Mouse (Mus musculus): ENCODE results near the gene Hdac5.

Gene Hdac5

GRCm38 (mm10) chr11:102216056-102216885 is 13.7 kb downstream of the Hdac5 start:
- no peak for DNase-seq (ENCODE audit: extremely low spot score, low spot score)

DNA sequence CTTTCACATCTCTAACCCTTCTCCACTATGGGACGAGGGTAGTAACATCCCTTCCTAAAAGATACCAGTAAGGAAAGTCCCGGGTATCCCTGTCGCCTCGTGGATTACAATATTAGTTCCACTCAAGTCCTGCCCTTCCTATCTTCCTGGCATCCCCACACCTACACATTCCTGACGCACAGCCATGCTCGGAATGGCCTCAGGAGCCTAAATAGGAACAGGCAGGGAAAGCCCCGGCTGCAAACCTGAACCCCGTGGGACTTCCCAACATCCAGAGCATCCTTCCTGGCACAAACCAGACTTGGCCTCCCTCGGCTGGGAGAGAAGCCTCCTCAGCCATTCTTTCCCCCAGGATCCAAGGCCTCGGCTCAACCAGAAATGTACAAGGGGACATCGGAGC is 14.5 kb downstream of the Hdac5 start:
- DNase-seq (ENCODE audit: extremely low spot score, low spot score): no peak

DNA sequence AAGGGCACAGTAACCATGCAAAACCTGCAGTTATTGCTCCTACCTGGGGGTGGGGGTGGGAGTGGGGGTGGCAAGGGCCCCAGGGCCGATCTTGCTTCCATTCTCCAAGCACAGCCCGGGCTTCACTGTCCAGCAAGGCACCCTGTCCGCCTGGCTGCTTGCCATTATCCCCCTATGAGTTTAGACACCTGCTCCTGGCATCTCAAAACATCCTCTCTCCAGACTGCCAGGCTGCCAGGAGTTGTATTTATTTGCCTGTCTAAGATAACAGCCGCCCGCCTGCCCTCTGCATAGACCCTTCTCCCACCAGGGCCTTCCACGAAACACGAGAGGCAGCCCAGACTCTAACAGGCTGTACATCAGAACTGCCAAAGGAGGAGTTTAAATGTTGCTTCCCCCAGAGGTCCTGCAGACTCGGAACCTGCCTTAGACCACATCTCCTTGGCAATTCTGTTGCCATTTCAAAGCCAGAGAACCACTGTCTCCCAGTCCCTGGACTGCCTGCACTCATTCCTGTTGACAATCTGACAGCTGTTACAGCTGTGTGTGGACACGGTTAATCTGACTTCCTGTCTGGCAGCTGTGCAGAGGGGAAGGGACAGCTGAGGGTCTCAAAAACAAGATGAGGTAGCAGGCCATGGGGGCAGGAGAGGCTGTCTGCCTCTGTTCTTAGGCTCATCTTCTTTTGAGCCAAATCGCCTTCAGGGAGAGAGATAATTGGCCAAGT is 15.4 kb downstream of the Hdac5 start:
- DNase-seq (ENCODE audit: extremely low spot score, low spot score): no peak

DNA sequence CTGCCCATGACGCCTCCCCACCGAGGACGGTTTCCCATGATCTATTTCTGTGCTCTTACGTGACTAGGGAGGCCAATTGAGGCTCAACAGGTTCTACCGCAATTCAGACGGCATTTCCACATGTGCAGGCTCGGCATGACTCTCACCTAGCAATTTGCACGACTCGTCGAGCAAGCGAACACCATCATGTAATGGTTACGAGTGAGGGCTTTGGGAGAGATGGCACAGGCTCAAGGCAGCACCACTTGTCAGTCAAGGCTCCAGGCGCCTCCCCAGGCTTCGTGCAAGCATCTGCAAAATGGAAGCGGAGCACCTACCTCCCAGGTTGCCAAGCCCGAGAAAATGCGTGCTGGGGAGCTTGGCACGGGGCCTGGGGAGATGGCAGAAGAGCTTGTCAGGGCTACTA is 18.0 kb downstream of the Hdac5 start:
- DNase-seq (ENCODE audit: extremely low spot score, low spot score): no peak

GRCm38 (mm10) chr11:102211011-102211410 is 19.0 kb downstream of the Hdac5 start:
- no peak for DNase-seq (ENCODE audit: extremely low spot score, low spot score)

DNA sequence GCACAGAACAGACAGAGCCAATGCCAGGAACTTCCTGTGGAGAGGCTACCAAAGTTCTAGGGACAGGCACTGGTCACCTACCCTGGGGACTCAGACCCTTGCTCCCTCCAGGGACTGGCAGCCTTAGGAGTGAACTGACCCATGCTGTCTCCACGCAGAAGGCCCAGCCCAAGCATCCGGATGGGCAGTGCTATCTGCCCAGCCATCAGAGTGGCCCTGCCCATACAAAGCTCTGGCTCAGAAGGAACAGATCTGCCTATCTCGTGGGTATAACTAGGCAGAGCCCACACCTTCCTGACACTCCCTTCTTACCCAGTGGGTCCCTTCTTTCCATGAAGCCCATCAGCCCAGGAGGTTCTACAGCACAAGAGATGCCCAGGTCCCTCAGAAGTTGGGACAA is 19.8 kb downstream of the Hdac5 start:
- no peak for DNase-seq (ENCODE audit: extremely low spot score, low spot score)

GRCm38 (mm10) chr11:102209742-102210141 is 20.2 kb downstream of the Hdac5 start:
- DNase-seq (ENCODE audit: extremely low spot score, low spot score): no peak

DNA sequence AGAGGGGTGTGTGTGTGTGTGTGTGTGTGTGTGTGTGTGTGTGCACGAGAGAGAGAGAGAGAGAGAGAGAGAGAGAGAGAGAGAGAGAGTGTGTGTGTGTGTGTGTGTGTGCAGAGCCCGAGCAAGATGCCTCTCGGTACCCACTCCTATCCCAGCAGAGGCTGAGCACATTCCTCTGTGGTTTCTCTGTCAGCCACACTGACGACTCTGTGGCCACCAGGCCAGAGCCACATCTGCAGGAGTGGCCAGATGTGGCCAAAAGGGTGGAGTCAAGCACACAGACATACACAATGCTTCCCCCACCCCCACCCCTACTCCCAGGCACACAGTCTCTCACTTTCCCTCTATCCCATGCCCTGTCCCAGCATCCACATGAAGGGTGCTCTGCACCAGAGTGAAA is 21.1 kb downstream of the Hdac5 start:
- DNase-seq (ENCODE audit: extremely low spot score, low spot score): no peak

- peak; percentile 66 for DNase-seq (ENCODE audit: extremely low spot score, low spot score)
Measured at GRCm38 (mm10) chr11:102207825-102208777, 21.9 kb downstream of the Hdac5 start.

DNA sequence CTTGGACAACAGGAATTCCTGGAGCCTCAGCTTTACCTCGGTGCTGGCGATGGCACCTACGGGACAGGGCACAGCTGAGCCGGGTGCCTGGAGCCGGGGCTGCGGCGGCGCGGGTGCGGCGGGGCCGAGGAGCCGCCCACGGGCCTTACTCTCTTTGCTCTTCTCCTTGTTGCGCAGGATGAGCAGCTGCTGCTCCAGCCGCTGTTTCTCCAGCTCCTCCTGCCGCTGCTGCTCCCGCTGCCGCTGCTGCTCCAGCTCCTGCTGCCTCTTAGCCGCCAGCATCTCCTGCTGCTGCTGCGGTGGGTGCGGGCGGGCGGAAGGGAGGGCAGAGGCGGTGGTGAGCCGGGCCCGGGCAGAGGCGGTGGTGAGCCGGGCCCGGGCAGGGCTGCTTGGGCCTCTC is 23.5 kb downstream of the Hdac5 start:
- DNase-seq (ENCODE audit: extremely low spot score, low spot score): no peak

DNA sequence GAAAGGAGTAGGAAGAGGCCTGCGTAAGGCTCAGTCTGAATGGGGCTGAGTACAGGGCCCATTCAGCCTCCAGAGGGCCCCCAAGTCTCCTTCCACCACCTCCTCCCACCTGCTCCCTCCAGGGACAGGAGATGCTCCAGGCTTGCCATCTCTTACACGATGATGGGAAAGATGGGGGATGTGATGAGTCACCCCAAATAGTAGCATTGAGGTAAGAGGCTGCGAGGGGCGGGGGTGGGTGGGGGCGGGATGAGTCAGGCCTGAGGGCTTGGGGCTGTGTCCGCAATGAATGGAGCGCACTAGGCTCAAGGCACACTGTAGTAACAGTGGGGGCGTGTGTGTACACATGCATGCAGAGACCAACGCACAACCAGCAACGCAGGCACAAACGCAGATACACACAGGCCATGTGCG is 28.6 kb downstream of the Hdac5 start:
- no peak for DNase-seq (ENCODE audit: extremely low spot score, low spot score)

GRCm38 (mm10) chr11:102199856-102200255 is 30.1 kb downstream of the Hdac5 start:
- no peak for DNase-seq (ENCODE audit: extremely low spot score, low spot score)

DNA sequence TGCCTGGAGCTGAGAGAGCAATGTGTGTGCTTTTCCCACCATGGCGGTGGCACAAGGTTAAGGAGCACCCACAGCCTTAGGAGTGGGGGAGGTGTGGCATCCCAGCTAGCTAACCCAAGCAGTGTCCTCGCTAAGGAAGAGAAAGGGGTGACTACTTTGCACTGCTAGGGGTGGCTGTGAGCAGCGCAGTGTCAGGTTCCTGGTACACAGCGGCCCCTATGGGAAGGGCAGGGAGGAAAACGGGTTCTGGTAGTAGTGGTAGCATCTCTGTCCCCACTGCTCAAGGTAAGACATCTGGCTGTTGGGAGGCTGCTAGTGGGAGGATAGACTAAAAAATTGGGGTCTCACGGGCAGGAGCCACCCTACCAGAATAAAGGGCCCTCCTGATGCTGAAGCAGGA is 31.7 kb downstream of the Hdac5 start:
- no peak for DNase-seq (ENCODE audit: extremely low spot score, low spot score)

GRCm38 (mm10) chr11:102196018-102196797 is 33.8 kb downstream of the Hdac5 start:
- no peak for DNase-seq (ENCODE audit: extremely low spot score, low spot score)

DNA sequence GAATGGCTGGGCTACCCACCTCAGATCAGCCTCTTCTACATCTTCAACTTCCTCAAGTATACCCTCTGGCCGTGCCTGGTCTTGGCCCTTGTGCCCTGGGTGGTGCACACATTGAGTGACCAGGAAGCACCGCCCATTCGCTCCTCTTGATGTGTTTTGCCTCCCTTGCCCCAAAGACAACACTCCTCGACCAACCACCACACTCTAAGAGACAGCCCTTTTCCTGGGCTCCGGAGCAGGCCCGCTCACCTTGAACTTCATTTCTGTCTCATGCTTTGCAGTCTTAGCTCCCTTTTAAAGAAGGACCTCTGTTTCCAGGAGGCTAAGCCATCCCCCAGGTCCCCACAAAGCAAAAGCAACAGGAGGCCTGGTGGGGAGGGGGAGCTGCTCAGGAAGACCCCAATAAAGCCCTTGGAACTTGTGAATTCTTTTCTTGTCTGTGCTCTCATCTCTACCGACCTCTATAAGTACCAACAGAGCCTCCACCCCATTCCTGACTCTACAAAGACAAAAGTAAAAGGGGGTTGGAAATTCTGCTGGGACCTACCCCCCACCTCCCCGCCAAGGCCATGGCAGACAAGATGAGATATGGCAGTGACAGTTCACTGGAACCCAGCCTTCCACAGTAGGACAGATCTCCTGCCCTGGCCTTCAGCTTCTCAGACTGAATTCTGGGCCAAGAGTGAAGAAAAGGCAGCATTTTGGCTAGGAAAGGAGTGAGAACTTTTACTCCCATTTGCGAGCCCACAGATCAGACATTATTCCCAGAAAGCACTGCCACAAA is 36.1 kb downstream of the Hdac5 start:
- DNase-seq (ENCODE audit: extremely low spot score, low spot score): no peak

DNA sequence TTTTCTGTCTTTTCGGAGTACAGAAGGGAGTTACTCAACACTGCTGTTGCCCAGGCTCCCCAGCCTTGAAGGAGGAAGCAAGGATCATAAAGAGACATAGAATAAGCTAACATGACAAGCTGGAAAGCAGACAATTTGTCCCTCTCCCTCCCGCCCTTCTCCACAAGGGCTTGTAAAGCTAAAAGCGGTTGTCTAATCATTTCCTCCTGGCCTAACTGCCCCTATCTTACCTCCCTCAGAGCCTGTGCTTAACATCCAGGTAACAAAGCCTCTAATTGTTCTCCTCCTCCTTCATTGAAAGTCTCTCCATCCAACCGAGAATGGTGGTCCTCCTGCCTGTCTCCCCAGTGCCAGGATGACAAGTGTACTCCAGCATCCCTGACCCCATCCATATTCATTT is 39.1 kb downstream of the Hdac5 start:
- no peak for DNase-seq (ENCODE audit: extremely low spot score, low spot score)

DNA sequence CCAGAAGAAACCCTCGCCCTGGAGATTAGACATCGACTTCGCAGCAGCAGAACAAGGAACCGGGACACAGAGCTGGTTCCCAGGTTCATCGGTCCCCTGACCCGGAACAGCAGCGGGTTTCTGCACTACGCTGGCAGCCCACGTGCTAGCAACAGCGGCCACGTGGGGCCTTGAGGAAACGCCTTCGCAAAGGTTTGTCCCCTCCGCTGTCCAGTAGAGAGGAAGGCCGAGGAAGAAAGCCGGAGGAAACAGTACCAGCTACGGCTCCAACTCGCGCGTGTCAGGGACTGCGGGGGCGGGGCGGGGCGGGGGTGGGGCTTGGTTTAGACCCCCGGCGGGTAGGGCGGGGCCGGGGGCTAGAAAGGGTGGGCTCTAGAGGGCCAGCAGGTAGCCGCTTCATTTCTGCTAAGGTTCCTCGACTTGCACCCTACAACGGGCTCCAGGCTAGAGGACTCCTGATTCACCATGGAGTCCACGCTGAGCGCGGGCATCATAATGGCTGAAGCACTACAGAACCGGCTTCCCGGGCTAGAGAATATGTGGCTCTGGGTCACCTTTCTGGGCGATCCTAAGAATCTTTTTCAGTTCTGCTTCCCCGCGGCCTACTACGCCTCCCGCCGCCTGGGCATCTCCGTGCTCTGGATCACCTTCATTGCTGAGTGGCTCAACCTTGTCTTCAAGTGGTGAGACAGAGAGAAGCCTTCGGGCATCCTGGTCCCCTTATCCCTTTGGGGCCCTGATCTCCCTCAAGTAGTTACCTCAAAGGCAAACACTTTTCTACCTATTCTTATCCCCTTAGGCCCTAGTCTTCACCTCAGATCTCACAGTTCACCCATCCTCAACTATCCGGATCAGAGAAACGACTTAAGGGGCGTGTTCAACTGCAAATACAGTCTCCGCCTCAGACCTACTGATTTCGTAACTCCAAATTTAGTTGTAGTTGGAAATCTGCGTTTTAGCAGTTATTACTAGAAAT is 40.2 kb downstream of the Hdac5 start, which contains the start of gene G6pc3:
Gene G6pc3 (plus strand): TSS at position 160 of the 976 bp plus-strand sequence.
- peak; percentile 81 for DNase-seq (ENCODE audit: extremely low spot score, low spot score)

DNA sequence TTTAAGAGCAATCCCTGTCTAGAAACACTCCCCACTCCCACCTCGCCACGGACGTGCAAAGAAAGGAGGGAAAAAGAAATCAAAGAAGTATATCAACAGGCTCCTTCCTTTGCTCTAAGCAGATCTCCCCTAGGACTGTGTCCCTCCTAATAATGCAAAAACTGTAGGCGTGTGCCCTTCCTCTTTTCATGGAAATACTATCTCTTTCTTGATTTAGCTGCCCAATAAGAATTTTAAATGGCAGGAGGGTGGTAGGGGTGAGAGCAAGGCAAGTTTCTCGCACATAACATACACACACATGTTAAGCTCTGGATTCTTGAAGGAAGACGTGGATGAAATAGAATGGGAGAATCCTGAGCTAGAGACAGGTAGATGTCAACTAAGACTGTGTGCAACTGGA is 41.0 kb downstream of the Hdac5 start:
- no peak for DNase-seq (ENCODE audit: extremely low spot score, low spot score)

DNA sequence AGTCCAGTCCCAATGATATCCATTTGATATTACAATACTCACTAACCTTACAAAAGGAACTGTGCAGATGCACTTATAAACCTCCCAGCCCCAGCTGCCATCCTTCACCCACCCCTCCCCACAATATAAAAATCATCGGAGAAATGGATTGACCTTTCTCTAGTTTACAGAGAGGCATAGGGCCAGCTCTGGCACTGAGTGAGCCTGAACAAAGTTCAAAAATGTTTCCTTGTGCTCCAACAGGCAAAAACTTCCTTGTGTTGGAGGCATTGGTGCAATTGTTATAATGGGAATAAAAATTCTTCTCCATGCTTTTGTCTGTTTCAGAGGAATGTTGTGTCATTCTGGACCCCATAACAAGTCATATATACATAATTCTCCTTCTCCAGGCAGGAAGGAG is 43.7 kb downstream of the Hdac5 start:
- DNase-seq (ENCODE audit: extremely low spot score, low spot score): no peak

All from neural tube, embryonic 10.5 days (tissue).